Mouse (Mus musculus) bone marrow, adult 2 months (tissue): ENCODE results near the gene Carmil2.

ENCODE experiments used
- CTCF ChIP-seq: fragments of 200-500 bp; IDR thresholded peaks from 2 replicates; pipeline ENCODE4 v1.5.1; 2011; ENCODE audit warnings: low read length, control low read depth; ENCODE audit not compliant: control insufficient read depth, insufficient read depth
- POLR2A ChIP-seq: fragments of 200-500 bp; IDR thresholded peaks from 2 replicates; pipeline ENCODE4 v1.6.1; 2011; ENCODE audit warnings: low read depth, mild to moderate bottlenecking, control low read depth, low read length, borderline replicate concordance; ENCODE audit not compliant: control insufficient read depth

GRCm38 (mm10) chr8:105638510-105638909, 47.6 kb upstream of the Carmil2 start:
- TF ChIP-seq CTCF: no peak
- no peak for TF ChIP-seq POLR2A
